Mouse (Mus musculus): Measurements from ENCODE around the gene Ptov1. TPM values are rescaled to one million over a fixed set of nuclear protein-coding genes. Genes with fewer than 3 reads are reported as not detected.
A peak's percentile ranks its signal among the peaks of the same experiment; 100 is the strongest.

Gene Ptov1
- polyA plus RNA-seq, 1 experiment from 2014 or later, result 350 TPM

DNA sequence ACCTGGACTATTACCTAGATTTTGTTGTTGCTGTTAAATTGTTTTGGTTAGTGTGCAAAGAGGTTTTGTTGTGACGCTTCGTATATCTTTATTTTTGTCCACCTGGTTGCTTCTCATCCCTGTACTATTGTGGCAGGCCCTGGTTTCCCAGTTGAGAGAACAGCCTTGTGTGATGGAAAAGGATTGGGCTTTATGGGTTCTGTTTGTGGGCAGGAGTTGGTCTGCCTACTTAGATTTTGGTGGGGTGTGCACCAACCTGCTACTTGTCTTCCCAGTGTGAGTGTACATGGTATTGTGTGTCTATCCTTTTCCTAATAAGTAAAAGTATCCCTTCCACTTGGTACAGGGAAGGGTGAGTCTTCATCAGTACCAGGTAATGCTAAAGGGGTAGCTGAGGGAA lies 50.2 kb downstream of the Ptov1 start:
- no peaks in the 10 kb centered on the region for H3K9me3 ChIP-seq (replicated peaks; ENCODE audit: control insufficient read depth, low read length)
- H3K27ac ChIP-seq (replicated peaks; ENCODE audit: low read depth, low read length), result no peak overlapping the region
- no peaks in the 10 kb centered on the region for H3K27me3 ChIP-seq (ENCODE audit: control insufficient read depth, insufficient read depth, low read length)
- DNase-seq (ENCODE audit: low spot score), result no peak
- WGBS, result 94% methylated on average over 2 of the region's 2 CpGs
- H3K4me3 ChIP-seq (ENCODE audit: low read depth, low read length), result 0 out of 2 replicates have a peak overlapping the region, but pooled peaks have one; percentile 14
- H3K4me1 ChIP-seq (ENCODE audit: control insufficient read depth, insufficient read depth, low read length), result peaks cover 14% of the 10 kb centered on the region
- no peaks in the 10 kb centered on the region for H3K36me3 ChIP-seq (replicated peaks; ENCODE audit: control insufficient read depth, insufficient read depth, low read depth, low read length)
- no peak for ATAC-seq (replicated peaks; ENCODE audit: insufficient number of reproducible peaks, low FRiP score, low TSS enrichment, low read depth)
- H3K9ac ChIP-seq (replicated peaks; ENCODE audit: low read length), result no peak overlapping the region; the same call in 1 of the 2 replicates
- H3K4me2 ChIP-seq (ENCODE audit: low read depth, low read length), result no peak overlapping the region

DNA sequence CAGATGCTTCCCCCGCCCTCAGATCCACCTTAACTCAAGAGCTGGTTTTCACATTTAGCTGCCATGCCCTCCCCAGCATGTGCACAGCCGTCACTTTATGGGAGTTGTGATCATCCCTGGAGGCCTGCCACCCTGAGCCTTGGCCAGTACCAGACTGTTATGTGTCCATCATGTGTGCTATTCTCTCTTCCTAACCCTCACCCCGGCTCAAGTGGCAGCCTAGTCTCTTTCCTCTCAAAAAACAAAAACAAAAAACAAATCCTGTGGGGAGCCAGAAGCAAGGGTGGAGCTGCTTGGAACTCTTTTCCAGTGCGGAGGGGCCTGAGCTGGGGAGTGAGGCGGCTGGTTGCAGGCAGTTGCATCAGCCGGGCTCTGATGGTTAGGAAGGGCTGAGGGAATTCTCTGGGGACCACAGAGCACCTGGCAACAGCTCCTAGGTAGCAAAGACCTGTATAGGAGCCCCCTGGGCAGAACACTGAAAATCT lies 50.8 kb downstream of the Ptov1 start:
- no peaks in the 10 kb centered on the region for H3K36me3 ChIP-seq (replicated peaks; ENCODE audit: control insufficient read depth, insufficient read depth, low read depth, low read length)
- 52% methylated on average over 6 of the region's 6 CpGs for WGBS
- H3K4me2 ChIP-seq (ENCODE audit: low read depth, low read length), result peak overlapping the region; percentile 61
- H3K27me3 ChIP-seq (ENCODE audit: control insufficient read depth, insufficient read depth, low read length), result no peaks in the 10 kb centered on the region
- H3K9me3 ChIP-seq (replicated peaks; ENCODE audit: control insufficient read depth, low read length), result no peaks in the 10 kb centered on the region
- no peak for ATAC-seq (replicated peaks; ENCODE audit: insufficient number of reproducible peaks, low FRiP score, low TSS enrichment, low read depth)
- peak overlapping the region; percentile 22 for H3K9ac ChIP-seq (replicated peaks; ENCODE audit: low read length)
- H3K4me3 ChIP-seq (ENCODE audit: low read depth, low read length), result peak overlapping the region; percentile 14
- peaks cover 14% of the 10 kb centered on the region for H3K4me1 ChIP-seq (ENCODE audit: control insufficient read depth, insufficient read depth, low read length)
- H3K27ac ChIP-seq (replicated peaks; ENCODE audit: low read depth, low read length), result no peak overlapping the region
- no peak for DNase-seq (ENCODE audit: low spot score)

- H3K4me3 ChIP-seq (ENCODE audit: low read depth, low read length), result peak overlapping the region; percentile 61
- peak overlapping the region; percentile 61 for H3K4me2 ChIP-seq (ENCODE audit: low read depth, low read length)
- H3K27me3 ChIP-seq (ENCODE audit: control insufficient read depth, insufficient read depth, low read length), result no peaks in the 10 kb centered on the region
- H3K9ac ChIP-seq (replicated peaks; ENCODE audit: low read length), result peak overlapping the region; percentile 98
- peaks cover 14% of the 10 kb centered on the region for H3K4me1 ChIP-seq (ENCODE audit: control insufficient read depth, insufficient read depth, low read length)
- DNase-seq (ENCODE audit: low spot score) (no peak), ATAC-seq (replicated peaks; ENCODE audit: insufficient number of reproducible peaks, low FRiP score, low TSS enrichment, low read depth) (no peak)
- 55% methylated on average over 2 of the region's 2 CpGs for WGBS
- no peaks in the 10 kb centered on the region for H3K36me3 ChIP-seq (replicated peaks; ENCODE audit: control insufficient read depth, insufficient read depth, low read depth, low read length)
- no peak overlapping the region for H3K27ac ChIP-seq (replicated peaks; ENCODE audit: low read depth, low read length)
- H3K9me3 ChIP-seq (replicated peaks; ENCODE audit: control insufficient read depth, low read length), result no peaks in the 10 kb centered on the region
These were observed 51.4 kb downstream of the Ptov1 start for GRCm38 (mm10) chr7:44818164-44818563.

- no peaks in the 10 kb centered on the region for H3K36me3 ChIP-seq (replicated peaks; ENCODE audit: control insufficient read depth, insufficient read depth, low read depth, low read length)
- peak overlapping the region; percentile 61 for H3K4me2 ChIP-seq (ENCODE audit: low read depth, low read length)
- ATAC-seq (replicated peaks; ENCODE audit: insufficient number of reproducible peaks, low FRiP score, low TSS enrichment, low read depth) (no peak), DNase-seq (ENCODE audit: low spot score) (no peak)
- H3K9ac ChIP-seq (replicated peaks; ENCODE audit: low read length), result peak overlapping the region; percentile 98
- H3K9me3 ChIP-seq (replicated peaks; ENCODE audit: control insufficient read depth, low read length), result no peaks in the 10 kb centered on the region
- no peak overlapping the region for H3K27ac ChIP-seq (replicated peaks; ENCODE audit: low read depth, low read length)
- peaks cover 14% of the 10 kb centered on the region for H3K4me1 ChIP-seq (ENCODE audit: control insufficient read depth, insufficient read depth, low read length)
- no peaks in the 10 kb centered on the region for H3K27me3 ChIP-seq (ENCODE audit: control insufficient read depth, insufficient read depth, low read length)
- H3K4me3 ChIP-seq (ENCODE audit: low read depth, low read length), result peak overlapping the region; percentile 61
- 37% methylated on average over 3 of the region's 3 CpGs for WGBS
These were observed 52.1 kb downstream of the Ptov1 start for GRCm38 (mm10) chr7:44817441-44817840.

DNA sequence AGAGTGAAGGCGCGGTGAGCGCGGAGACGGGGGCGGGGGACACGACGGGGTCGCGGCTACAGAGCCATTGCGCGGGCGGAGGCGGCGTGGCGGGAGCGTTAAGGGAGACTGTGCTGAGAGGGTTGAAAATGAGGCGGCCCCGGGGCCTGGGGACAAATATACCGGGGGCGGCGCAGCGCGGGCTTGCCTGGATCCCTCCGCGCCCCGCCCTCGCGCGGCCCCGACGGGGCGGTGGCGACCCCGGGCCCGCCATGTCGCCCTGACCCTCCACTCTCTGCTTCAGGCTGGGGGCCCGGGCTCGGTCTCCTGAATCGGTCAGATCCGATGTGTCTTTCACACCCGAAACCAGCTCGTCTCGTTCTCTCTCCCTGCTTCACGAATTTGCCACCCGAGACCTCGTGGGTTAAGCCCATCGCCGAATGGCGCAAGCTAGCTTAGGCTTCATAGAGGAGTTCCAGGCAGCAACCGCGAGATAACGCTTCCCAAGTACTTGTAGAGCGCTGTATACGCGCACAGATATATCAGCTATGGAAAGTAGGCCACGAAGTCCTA lies 53.0 kb downstream of the Ptov1 start, which contains the start of gene Atf5:
TSS of gene Atf5 (minus strand) at position 189 of the 552 bp plus-strand sequence.
- peak; percentile 22 for ATAC-seq (replicated peaks; ENCODE audit: insufficient number of reproducible peaks, low FRiP score, low TSS enrichment, low read depth)
- WGBS, result 0% methylated on average over 39 of the region's 57 CpGs

DNA sequence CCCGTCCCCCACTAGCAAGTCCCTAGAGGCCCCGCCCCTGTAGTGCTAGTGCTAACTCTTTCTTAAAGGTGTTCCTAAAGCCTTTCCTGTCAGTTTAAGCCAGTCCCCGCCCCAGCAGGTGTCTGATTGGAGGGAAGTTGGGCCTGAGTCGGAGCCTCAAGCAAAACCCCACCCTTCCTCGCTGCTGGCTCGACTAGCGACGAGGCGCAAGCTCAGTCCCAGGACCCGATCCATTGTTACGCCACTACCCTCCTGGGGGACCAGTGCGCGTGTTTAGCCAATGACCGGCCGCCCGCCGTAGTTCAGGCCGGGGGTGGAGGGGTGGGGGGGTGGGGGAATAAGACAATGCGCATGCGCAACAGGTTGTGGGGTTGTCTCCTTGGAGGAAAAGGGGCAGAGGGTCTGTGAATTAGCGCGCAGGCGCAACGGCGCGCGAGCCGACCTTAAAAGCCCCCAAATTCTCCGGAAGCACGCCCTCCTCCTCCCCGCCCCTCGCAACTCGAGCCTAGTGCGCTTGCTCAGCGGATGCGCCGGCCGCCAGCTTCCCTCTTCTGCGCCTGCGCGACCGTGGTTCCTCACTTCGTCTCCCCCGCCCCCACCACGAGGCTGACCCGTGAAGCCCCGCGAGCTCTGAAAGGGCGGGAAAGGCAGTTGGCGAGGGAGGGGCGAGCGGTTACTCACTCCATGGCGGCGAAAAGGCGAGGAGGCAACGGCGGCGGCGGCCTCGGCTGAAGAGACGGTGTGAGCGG lies 53.7 kb downstream of the Ptov1 start, which contains the start of the genes Nup62 and Il4i1:
TSS of gene Nup62 (plus strand) at position 368 of the 749 bp plus-strand sequence.
TSS of gene Il4i1 (plus strand) at position 667 of the 749 bp plus-strand sequence.
- H3K9ac ChIP-seq (replicated peaks; ENCODE audit: low read length), result peak within 1 kb of the TSS; percentile 98
- H3K27ac ChIP-seq (replicated peaks; ENCODE audit: low read depth, low read length), result peak within 1 kb of the TSS; percentile 97
- peaks cover 14% of the 10 kb centered on the region for H3K4me1 ChIP-seq (ENCODE audit: control insufficient read depth, insufficient read depth, low read length)
- WGBS, result under 1% methylated on average over 57 of the region's 62 CpGs
- no peaks in the 10 kb centered on the region for H3K9me3 ChIP-seq (replicated peaks; ENCODE audit: control insufficient read depth, low read length)
- ATAC-seq (replicated peaks; ENCODE audit: insufficient number of reproducible peaks, low FRiP score, low TSS enrichment, low read depth), result peak; percentile 95
- H3K4me2 ChIP-seq (ENCODE audit: low read depth, low read length), result peak within 1 kb of the TSS; percentile 61
- peak; percentile 100 for DNase-seq (ENCODE audit: low spot score)
- H3K4me3 ChIP-seq (ENCODE audit: low read depth, low read length), result peak within 1 kb of the TSS; percentile 61
- H3K36me3 ChIP-seq (replicated peaks; ENCODE audit: control insufficient read depth, insufficient read depth, low read depth, low read length), result no peaks in the 10 kb centered on the region
- no peaks in the 10 kb centered on the region for H3K27me3 ChIP-seq (ENCODE audit: control insufficient read depth, insufficient read depth, low read length)

More for the DNA sequence above, 53.0 kb downstream of the Ptov1 start, which contains the start of gene Atf5:
- H3K4me3 ChIP-seq (ENCODE audit: low read depth, low read length), result peak within 1 kb of the TSS; percentile 61
- no peaks in the 10 kb centered on the region for H3K9me3 ChIP-seq (replicated peaks; ENCODE audit: control insufficient read depth, low read length)
- peak within 1 kb of the TSS; percentile 61 for H3K4me2 ChIP-seq (ENCODE audit: low read depth, low read length)
- H3K27ac ChIP-seq (replicated peaks; ENCODE audit: low read depth, low read length), result peak within 1 kb of the TSS; percentile 97
- H3K4me1 ChIP-seq (ENCODE audit: control insufficient read depth, insufficient read depth, low read length), result peaks cover 14% of the 10 kb centered on the region
- DNase-seq (ENCODE audit: low spot score), result peak; percentile 66
- H3K36me3 ChIP-seq (replicated peaks; ENCODE audit: control insufficient read depth, insufficient read depth, low read depth, low read length), result no peaks in the 10 kb centered on the region
- no peaks in the 10 kb centered on the region for H3K27me3 ChIP-seq (ENCODE audit: control insufficient read depth, insufficient read depth, low read length)
- H3K9ac ChIP-seq (replicated peaks; ENCODE audit: low read length), result peak within 1 kb of the TSS; percentile 98

DNA sequence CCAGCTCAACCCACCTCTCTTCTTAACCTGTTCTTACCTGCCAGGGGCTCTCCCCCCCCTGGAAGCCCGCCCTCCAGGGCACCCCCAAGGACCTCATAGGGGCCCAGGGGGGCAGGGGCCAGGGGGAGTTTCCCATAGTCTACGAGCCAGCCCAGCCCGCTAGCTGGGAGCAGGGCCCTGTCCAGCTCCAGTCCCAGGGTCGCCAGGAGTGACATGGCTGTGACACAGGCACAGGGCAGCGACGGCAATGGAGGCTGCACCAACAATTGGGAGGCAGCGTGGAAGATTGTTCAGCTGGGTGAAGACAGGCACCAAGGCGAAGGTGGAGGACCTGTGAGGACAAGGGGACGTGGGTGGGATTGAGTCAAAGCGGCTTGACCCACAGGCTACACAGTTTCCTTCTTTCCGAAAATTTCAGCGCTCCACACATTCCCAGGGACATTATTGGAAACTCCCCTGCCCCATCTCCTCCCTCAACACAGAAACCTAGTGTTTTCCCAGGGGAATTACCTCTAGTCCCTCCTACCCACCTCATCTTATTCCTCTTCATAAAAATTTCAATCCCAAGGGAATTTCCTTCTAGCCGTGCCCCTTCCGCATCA lies 54.5 kb downstream of the Ptov1 start:
- DNase-seq (ENCODE audit: low spot score) (no peak), ATAC-seq (replicated peaks; ENCODE audit: insufficient number of reproducible peaks, low FRiP score, low TSS enrichment, low read depth) (peak; percentile 1; the same call in 1 of the 2 replicates)
- Histone ChIP-seq H3K4me2 (ENCODE audit: low read depth, low read length) (peak overlapping the region; percentile 43), H3K4me1 (ENCODE audit: control insufficient read depth, insufficient read depth, low read length) (peaks cover 14% of the 10 kb centered on the region), H3K4me3 (ENCODE audit: low read depth, low read length) (peak overlapping the region; percentile 61), H3K9ac (replicated peaks; ENCODE audit: low read length) (peak overlapping the region; percentile 58), H3K36me3 (replicated peaks; ENCODE audit: control insufficient read depth, insufficient read depth, low read depth, low read length) (no peaks in the 10 kb centered on the region), H3K27me3 (ENCODE audit: control insufficient read depth, insufficient read depth, low read length) (no peaks in the 10 kb centered on the region), H3K27ac (replicated peaks; ENCODE audit: low read depth, low read length) (peak overlapping the region; percentile 35; the same call in 1 of the 2 replicates), H3K9me3 (replicated peaks; ENCODE audit: control insufficient read depth, low read length) (no peaks in the 10 kb centered on the region)
- 30% methylated on average over 14 of the region's 14 CpGs for WGBS

Data from embryonic facial prominence, embryonic 11.5 days (tissue).